Mouse (Mus musculus): Measurements from ENCODE around the gene Gm11554.

DNA sequence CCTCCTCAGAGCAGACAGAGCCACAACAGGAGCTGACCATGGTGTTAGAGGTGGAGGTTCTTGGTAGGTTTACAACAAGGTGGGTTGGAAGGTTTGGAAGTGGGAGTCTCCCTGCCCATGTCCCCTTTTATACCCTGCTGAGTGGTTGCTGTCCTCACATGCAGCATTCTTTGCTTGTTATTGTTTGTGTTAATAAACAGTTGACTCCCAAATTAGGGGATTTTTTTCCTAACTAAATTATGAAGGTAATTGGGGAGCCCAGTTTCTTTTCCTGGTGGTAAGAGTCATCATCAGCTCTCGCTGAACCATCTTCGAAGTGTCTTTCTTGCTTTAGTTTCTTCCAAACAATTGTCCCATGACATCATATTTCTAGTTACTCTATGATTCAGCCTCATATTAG, 23.6 kb downstream of the Gm11554 start, which contains the start of gene Krtap4-8:
- no peak for TF ChIP-seq EP300 (IDR thresholded peaks at IDR 0.05; ENCODE audit: insufficient read depth, low read depth, low read length)
- TF ChIP-seq CTCF (IDR thresholded peaks at IDR 0.05; ENCODE audit: low read depth, low read length), result no peak

All from ES-Bruce4 (cell line).